ENCODE assay signal across 17 mouse cellular contexts in genomic region chr13:101550526-101550925, GRCm38 (mm10).
DNase-seq lines count a peak whose midpoint lies in the region; ATAC-seq and TF ChIP-seq lines count a peak whose summit lies in the region.
"Had no signal": no experiment of that assay in that cellular context is flagged by ENCODE, and none has a peak within 500 bp of the region (broad histone marks: within the 10 kb centered on the region; RNA-seq: fewer than 3 reads in every experiment).

No protein-coding gene starts in this region.

- 0 out of 2 replicates have a peak overlapping the region, but pooled peaks have one; percentile 0 for H3K4me2 ChIP-seq in liver, postnatal 0 days (ENCODE audit: low read depth, low read length)
- H3K4me2 ChIP-seq: heart, embryonic 11.5 days; hindbrain, embryonic 14.5 days; limb, embryonic 12.5 days; lung, embryonic 14.5 days had no signal

- intact Hi-C loops in left cerebral cortex, postnatal 4 days (cut with DNase I): no loop called here

- DNase-seq in left cerebral cortex, postnatal 4 days: peak; percentile 13
- no peak for DNase-seq in left cerebral cortex, adult 18-20 months (ENCODE audit: low spot score in 2 of 2)
- peak; percentile 74 for DNase-seq in cerebellum, adult 11-12 months
- DNase-seq in cerebellum, postnatal 14 days: peak; percentile 37 to 64
- no peak for DNase-seq in liver, postnatal 0 days
- no peak for DNase-seq in adipocyte (ENCODE audit: low spot score)
- DNase-seq in lung, postnatal 36 days: no peak
- DNase-seq: adrenal gland, adult 8-10 months; B cell, adult 2 months; gastrocnemius, adult 2 months; heart, postnatal 14 days; lung, postnatal 4 days; thymus, adult 2 months had no signal

- no peak overlapping the region for H3K9ac ChIP-seq in liver, postnatal 0 days (replicated peaks)
- H3K9ac ChIP-seq: hindbrain, embryonic 14.5 days; limb, embryonic 12.5 days; lung, embryonic 14.5 days had no signal

- no peak overlapping the region for H3K4me3 ChIP-seq in liver, postnatal 0 days (ENCODE audit: low read depth, low read length)
- H3K4me3 ChIP-seq: gastrocnemius, adult 2 months; limb, embryonic 12.5 days had no signal

- ATAC-seq in liver, postnatal 0 days: no peak

- WGBS in liver, postnatal 0 days (ENCODE audit: insufficient replicate concordance): 87% methylated on average over 5 of the region's 5 CpGs

- peaks cover 47% of the 10 kb centered on the region for H3K4me1 ChIP-seq in liver, postnatal 0 days (ENCODE audit: insufficient read depth)

- H3K27me3 ChIP-seq in liver, postnatal 0 days (ENCODE audit: insufficient read depth, low read length): no peaks in the 10 kb centered on the region
- H3K27me3 ChIP-seq: limb, embryonic 12.5 days had no signal

- peak overlapping the region; percentile 52; the same call in 1 of the 2 replicates for H3K27ac ChIP-seq in liver, postnatal 0 days (ENCODE audit: low read depth)
- H3K27ac ChIP-seq: gastrocnemius, adult 2 months; hindbrain, embryonic 14.5 days; limb, embryonic 12.5 days had no signal

- H3K9me3 ChIP-seq in liver, postnatal 0 days (ENCODE audit: low read length): no peaks in the 10 kb centered on the region
- H3K9me3 ChIP-seq: limb, embryonic 12.5 days had no signal

- no peaks in the 10 kb centered on the region for H3K36me3 ChIP-seq in liver, postnatal 0 days (replicated peaks; ENCODE audit: insufficient read depth, low read length)
- H3K36me3 ChIP-seq: limb, embryonic 12.5 days had no signal

- TF ChIP-seq EP300 in liver, postnatal 0 days (IDR thresholded peaks at IDR 0.05; ENCODE audit: low read depth): no peak

- no peak for TF ChIP-seq CTCF in liver, postnatal 0 days (IDR thresholded peaks at IDR 0.05; ENCODE audit: low read depth)

Comparison
In these comparisons a context has a peak if more than half of its experiments do, and no peak if none do; other contexts are left out.
1. DNase-seq: peak in left cerebral cortex, postnatal 4 days (single experiment), cerebellum, adult 11-12 months (single experiment) and cerebellum, postnatal 14 days (2 of 2); none in left cerebral cortex, adult 18-20 months (0 of 2), liver, postnatal 0 days (single experiment), adipocyte (single experiment) and lung, postnatal 36 days (single experiment).